Mouse (Mus musculus): ENCODE data around the gene Acan.

Gene Acan

DNA sequence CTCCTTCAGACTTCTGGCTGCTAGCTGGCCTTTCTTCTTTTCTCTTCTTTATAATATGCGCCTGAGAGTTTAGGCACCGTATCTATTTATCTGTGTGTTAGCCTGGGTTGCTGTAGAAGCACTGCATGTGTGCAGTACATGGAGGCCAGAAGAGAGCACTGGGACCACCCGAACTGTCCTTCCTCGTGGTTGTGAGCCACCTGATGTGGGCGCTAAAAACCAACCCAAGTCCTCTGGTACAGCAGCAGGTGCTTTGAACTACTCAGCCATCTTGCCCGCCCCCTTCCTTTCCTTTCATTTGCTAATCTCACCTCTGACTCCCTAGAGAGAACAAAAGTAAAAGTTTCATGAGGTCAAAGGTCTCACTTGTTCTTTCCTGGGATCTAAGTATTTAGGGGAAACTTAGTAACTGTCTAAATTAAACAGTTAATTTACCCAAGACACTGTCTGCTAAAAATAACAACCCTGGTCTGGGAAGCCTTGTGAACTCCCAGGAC lies 86.1 kb downstream of the Acan start:
- no peak for DNase-seq (ENCODE audit: low read depth in 2 of 2, low spot score in 2 of 2)

GRCm38 (mm10) chr7:79139891-79140591 lies 86.8 kb downstream of the Acan start:
- DNase-seq (ENCODE audit: low read depth in 2 of 2, low spot score in 2 of 2): no peak

DNA sequence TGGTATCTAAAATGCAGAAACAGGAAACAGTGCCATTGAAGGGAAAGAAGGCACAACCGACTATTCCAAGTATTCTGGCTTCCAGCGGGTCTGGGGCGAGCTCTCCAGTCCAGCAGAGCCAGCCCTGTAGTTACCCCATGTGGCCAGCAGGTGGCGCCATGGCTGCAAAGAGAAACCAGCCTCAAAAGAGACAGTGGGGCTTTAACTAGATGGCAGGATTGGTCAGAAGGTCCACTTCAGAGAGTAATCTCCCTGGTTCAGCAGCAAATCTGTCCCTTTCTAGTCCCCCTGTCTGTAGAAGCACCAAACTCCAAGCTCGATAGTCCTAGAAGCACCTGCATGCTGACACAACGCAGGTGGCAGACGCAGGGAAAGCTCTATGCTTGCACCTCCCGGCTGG lies 87.6 kb downstream of the Acan start:
- DNase-seq (ENCODE audit: low read depth in 2 of 2, low spot score in 2 of 2): peak; percentile 41 to 61

GRCm38 (mm10) chr7:79147011-79147837 lies 93.9 kb downstream of the Acan start:
- DNase-seq (ENCODE audit: low read depth in 2 of 2, low spot score in 2 of 2): no peak

- no peak for DNase-seq (ENCODE audit: low read depth in 2 of 2, low spot score in 2 of 2)
Observed at GRCm38 (mm10) chr7:79147931-79148653, 94.8 kb downstream of the Acan start.

DNA sequence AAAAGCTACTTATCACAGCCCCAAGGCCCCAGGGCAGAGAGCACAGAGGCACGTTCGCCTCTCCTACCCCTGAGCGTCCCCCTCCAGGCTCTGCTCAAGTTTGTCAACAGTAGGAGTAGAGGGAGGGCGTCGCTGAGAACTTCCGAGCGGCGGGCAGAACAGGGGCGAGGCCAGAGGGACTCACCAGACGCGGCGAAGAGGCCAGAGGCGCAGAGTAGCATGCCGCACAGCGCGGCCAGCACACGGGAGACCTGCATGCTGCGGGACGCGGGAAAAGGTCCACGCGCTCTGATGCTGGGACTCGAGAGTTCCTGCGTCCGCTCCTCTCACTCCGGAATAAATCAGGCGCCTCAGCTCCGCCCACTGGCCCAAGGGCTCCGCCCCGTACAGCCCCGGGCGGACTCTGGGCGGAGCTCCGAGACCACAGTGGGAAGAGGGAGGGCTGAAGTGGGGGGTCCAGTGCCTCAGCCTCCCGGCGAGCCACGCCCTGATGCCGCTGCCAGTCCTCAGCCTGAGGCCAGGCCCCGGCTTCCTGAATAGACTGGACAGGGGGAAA lies 95.5 kb downstream of the Acan start, which contains the start of gene Mfge8:
Mfge8 (minus strand) TSS at position 350 of the 556 bp plus-strand sequence.
- peak; percentile 39 to 44 for DNase-seq (ENCODE audit: low read depth in 2 of 2, low spot score in 2 of 2)

DNA sequence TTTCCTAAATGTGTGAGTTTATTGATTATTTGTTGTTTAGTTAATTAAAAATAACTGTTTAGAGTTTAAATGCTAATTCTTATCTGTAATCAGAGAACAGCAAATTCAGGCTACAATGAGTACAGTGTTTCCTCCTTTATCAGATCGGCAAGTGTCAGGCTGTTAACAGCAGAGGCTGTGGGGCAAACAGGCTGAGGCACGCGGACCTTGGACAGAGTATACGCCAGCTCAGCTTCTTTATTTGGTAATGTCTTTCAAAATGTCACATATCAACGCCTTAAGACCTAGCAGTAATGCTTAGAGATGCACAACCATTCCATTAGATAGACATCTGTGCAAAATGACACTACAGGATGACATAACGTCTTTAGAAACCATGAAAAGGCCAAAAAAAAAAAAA lies 96.2 kb downstream of the Acan start:
- no peak for DNase-seq (ENCODE audit: low read depth in 2 of 2, low spot score in 2 of 2)

GRCm38 (mm10) chr7:79159406-79159805 lies 106.1 kb downstream of the Acan start:
- no peak for DNase-seq (ENCODE audit: low read depth in 2 of 2, low spot score in 2 of 2)

Data from CD8-positive naive resting alpha-beta T cell, adult 2 months (primary cell).